Mouse (Mus musculus) left cerebral cortex, postnatal 25 days (tissue): ENCODE measurements at regions not wholly inside any gene's neighbourhood (a gene's known extent, or its start where the extent isn't known, plus 50 kb on each side); places are given as distances from the start of the nearest gene placed in this dataset.
A peak's percentile ranks its signal among the peaks of the same experiment; 100 is the strongest.

Experiments
- DNase-seq, 2 experiments: peaks; one replicate each; pipeline ENCODE4 v3.0.0; 2022; ENCODE audit warnings: low spot score in 2 of 2, mixed read lengths in 1 of 2
- intact Hi-C: fragments of 180-260 bp; cut with DNase I; formaldehyde crosslinking; loops from one replicate; pipeline ENCODE4 v1.15.1; 2025

DNA sequence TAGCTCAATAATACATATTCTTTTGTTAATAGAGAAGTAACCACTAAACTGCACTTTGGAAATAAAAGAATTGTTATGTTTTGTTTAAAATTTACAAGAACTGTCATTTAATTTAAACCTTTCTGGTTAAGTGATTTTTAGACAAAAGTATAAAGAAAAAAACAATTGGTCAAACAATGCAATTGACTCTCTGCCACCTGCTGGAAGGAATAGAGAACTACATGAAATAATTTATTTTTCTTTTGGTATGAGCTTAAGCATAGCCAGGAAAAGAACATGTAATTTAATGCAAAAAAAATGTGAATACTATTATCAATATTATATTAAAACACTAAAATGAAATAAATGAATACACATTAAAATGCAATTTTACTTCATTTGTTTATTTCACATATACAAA is 465.5 kb upstream of the Pcdh10 start:
- intact Hi-C loops: loop anchor here (5.0 kb wide), 2 partner anchors 1125 to 1710 kb away; no protein-coding TSS in a partner anchor
- peak in 1 of 2 experiments; percentile 2 for DNase-seq

GRCm38 (mm10) chr3:44914321-44914720 is 463.9 kb upstream of the Pcdh10 start:
- intact Hi-C loops: loop anchor here (5.0 kb wide), 2 partner anchors 1127 to 1712 kb away; no protein-coding TSS in a partner anchor
- no peak for DNase-seq
